Mouse (Mus musculus) lung, embryonic 14.5 days (tissue): ENCODE measurements at regions not wholly inside any gene's neighbourhood (a gene's known extent, or its start where the extent isn't known, plus 50 kb on each side); places are given as distances from the start of the nearest gene placed in this dataset.

ENCODE experiments used
- ATAC-seq: fragments of 200-750 bp; cut with Nextera tagmentation; 2 replicates; pipeline ENCODE4 v1.8.0; 2017; ENCODE audit warnings: mild to moderate bottlenecking, moderate TSS enrichment, moderate library complexity; ENCODE audit not compliant: insufficient read depth
- DNase-seq: peaks from one replicate; pipeline ENCODE4 v3.0.0-alpha.2; 2015
- H3K27ac ChIP-seq: fragments of 300-500 bp; sonication (generic); 2 replicates; pipeline ENCODE4 v1.5.1; 2014; ENCODE audit warnings: low read depth, mild to moderate bottlenecking, moderate library complexity
- H3K27me3 ChIP-seq: fragments of 300-500 bp; sonication (generic); 2 replicates; pipeline ENCODE4 v1.6.1; 2014; ENCODE audit warnings: low read length, control low read depth; ENCODE audit not compliant: insufficient read depth
- H3K36me3 ChIP-seq: fragments of 300-500 bp; sonication (generic); 2 replicates; pipeline ENCODE4 v1.6.1; 2014; ENCODE audit warnings: control low read depth; ENCODE audit not compliant: insufficient read depth
- H3K4me1 ChIP-seq: fragments of 300-500 bp; sonication (generic); 2 replicates; pipeline ENCODE4 v1.6.1; 2014; ENCODE audit warnings: antibody characterized with exemption, control low read depth; ENCODE audit not compliant: insufficient read depth
- H3K4me2 ChIP-seq: fragments of 300-500 bp; sonication (generic); 2 replicates; pipeline ENCODE4 v1.6.1; 2014; ENCODE audit warnings: mild to moderate bottlenecking
- H3K4me3 ChIP-seq: fragments of 300-500 bp; sonication (generic); 2 replicates; pipeline ENCODE4 v1.5.1; 2014; ENCODE audit warnings: low read depth, low read length
- H3K9ac ChIP-seq: fragments of 300-500 bp; sonication (generic); 2 replicates; pipeline ENCODE4 v1.6.1; 2014
- H3K9me3 ChIP-seq: fragments of 300-500 bp; sonication (generic); 2 replicates; pipeline ENCODE4 v1.6.1; 2016; ENCODE audit warnings: low read depth, low read length, control low read depth
- CTCF ChIP-seq: IDR thresholded peaks from 2 replicates; pipeline ENCODE4 v1.5.1; 2016; ENCODE audit warnings: antibody characterized with exemption, low read depth
- WGBS: fragments of 180-500 bp; shearing (Covaris S2); extraction: QIAGEN DNeasy Blood & Tissue Kit; methylation state at CpG from one replicate; pipeline ENCODE4 v1.1.7; 2014; 5-methylcytosine and 5-hydroxymethylcytosine counted together

- H3K4me3 ChIP-seq = no peak overlapping the region
- ATAC-seq = no peak
- no peak for DNase-seq
- H3K4me1 ChIP-seq = no peaks in the 10 kb centered on the region
- no peaks in the 10 kb centered on the region for H3K27me3 ChIP-seq
- no peak overlapping the region for H3K9ac ChIP-seq
- WGBS = 86% methylated on average over 7 of the region's 7 CpGs
- no peak overlapping the region for H3K4me2 ChIP-seq
- no peak overlapping the region for H3K27ac ChIP-seq
- no peak for TF ChIP-seq CTCF
- H3K36me3 ChIP-seq = no peaks in the 10 kb centered on the region
- H3K9me3 ChIP-seq = no peaks in the 10 kb centered on the region
Measured at GRCm38 (mm10) chr10:66857330-66857729, 238.6 kb upstream of the Jmjd1c start.

GRCm38 (mm10) chr10:66861421-66861820 lies 234.5 kb upstream of the Jmjd1c start:
- H3K27me3 ChIP-seq = no peaks in the 10 kb centered on the region
- no peaks in the 10 kb centered on the region for H3K9me3 ChIP-seq
- 45% methylated on average over 1 of the region's 1 CpGs for WGBS
- no peak overlapping the region for H3K4me3 ChIP-seq
- no peaks in the 10 kb centered on the region for H3K4me1 ChIP-seq
- DNase-seq (no peak), ATAC-seq (no peak)
- no peak overlapping the region for H3K9ac ChIP-seq
- H3K4me2 ChIP-seq = no peak overlapping the region
- H3K27ac ChIP-seq = no peak overlapping the region
- no peak for TF ChIP-seq CTCF
- no peaks in the 10 kb centered on the region for H3K36me3 ChIP-seq

DNA sequence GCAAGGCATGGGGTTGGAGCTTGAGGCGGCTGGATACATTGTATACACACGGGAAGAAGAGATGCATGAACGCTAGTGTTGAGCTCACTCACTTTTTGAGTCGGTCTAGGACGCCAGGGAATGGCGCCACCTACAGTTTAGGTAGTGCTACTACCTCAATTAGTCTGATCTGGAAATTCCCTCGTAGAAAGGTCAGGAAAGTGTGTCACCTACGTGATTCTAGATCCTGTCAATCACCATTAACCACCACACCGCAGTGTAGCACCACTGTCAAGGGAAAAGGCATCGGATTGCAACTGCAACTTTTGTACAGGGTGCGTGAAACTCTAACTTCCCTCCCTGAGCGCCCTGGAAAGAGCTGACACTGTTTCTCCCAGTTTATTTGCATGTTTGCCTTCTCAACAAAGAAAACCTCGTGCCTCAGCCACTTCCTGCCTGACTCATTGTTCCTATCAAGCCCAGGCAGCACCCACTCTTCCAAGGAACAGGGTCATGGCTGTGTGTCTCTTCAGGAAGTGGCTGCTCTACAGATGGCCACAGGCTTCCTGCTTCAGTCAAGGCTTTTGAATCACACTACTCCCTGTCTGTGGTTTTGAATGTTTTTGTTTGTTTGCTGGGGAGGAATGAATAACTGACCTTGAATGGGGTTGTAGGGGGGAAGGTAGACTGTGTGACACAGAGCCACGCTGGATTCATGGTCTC lies 231.6 kb upstream of the Jmjd1c start:
- Histone ChIP-seq H3K9ac (no peak overlapping the region), H3K4me2 (no peak overlapping the region), H3K4me1 (no peaks in the 10 kb centered on the region), H3K9me3 (no peaks in the 10 kb centered on the region), H3K36me3 (no peaks in the 10 kb centered on the region), H3K4me3 (no peak overlapping the region), H3K27me3 (no peaks in the 10 kb centered on the region), H3K27ac (peak overlapping the region; percentile 44; the same call in 1 of the 2 replicates)
- DNase-seq (peak; percentile 60), ATAC-seq (peak; percentile 78)
- WGBS = 58% methylated on average over 14 of the region's 14 CpGs
- TF ChIP-seq CTCF = peak; percentile 52

GRCm38 (mm10) chr10:66865010-66865582 lies 230.8 kb upstream of the Jmjd1c start:
- H3K36me3 ChIP-seq = no peaks in the 10 kb centered on the region
- H3K27ac ChIP-seq = peak overlapping the region; percentile 44; the same call in 1 of the 2 replicates
- 61% methylated on average over 10 of the region's 10 CpGs for WGBS
- TF ChIP-seq CTCF = no peak
- peak; percentile 17 for DNase-seq
- H3K4me2 ChIP-seq = no peak overlapping the region
- no peak overlapping the region for H3K4me3 ChIP-seq
- no peaks in the 10 kb centered on the region for H3K4me1 ChIP-seq
- peak; percentile 33; the same call in 1 of the 2 replicates for ATAC-seq
- no peaks in the 10 kb centered on the region for H3K9me3 ChIP-seq
- no peak overlapping the region for H3K9ac ChIP-seq
- no peaks in the 10 kb centered on the region for H3K27me3 ChIP-seq

DNA sequence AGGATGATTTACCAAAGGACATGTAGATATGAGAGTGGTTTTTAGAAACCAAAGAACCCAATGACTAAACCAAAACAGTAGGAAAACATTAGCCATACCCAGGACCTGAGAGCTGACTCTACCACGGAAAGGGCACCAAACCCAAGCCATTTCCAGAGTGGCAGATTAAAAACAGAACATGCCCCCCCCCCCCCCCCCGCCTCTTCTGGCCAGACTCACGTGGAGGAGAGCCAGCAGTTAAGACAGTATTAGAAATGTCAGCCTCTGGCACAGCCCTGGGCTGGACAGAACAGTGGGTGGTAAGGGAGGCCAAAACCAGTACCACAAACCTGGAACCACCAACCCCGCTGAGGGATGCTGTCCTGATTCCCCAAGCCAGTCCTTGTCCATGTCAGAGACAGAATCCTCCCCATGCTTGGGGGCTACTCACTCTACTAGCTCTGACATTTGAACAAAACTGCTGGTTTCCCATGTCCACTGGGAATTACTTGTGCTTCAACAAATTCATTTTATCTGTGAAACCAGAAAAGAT lies 224.7 kb upstream of the Jmjd1c start:
- Histone ChIP-seq H3K36me3 (no peaks in the 10 kb centered on the region), H3K27me3 (no peaks in the 10 kb centered on the region), H3K4me1 (no peaks in the 10 kb centered on the region), H3K4me2 (no peak overlapping the region), H3K27ac (no peak overlapping the region), H3K9ac (no peak overlapping the region), H3K4me3 (no peak overlapping the region), H3K9me3 (no peaks in the 10 kb centered on the region)
- ATAC-seq (no peak), DNase-seq (no peak)
- no peak for TF ChIP-seq CTCF
- WGBS = 60% methylated on average over 4 of the region's 4 CpGs

- H3K27me3 ChIP-seq = no peaks in the 10 kb centered on the region
- H3K36me3 ChIP-seq = no peaks in the 10 kb centered on the region
- no peak overlapping the region for H3K4me2 ChIP-seq
- no peak overlapping the region for H3K27ac ChIP-seq
- 36% methylated on average over 1 of the region's 1 CpGs for WGBS
- H3K9me3 ChIP-seq = no peaks in the 10 kb centered on the region
- ATAC-seq (no peak), DNase-seq (no peak)
- H3K4me3 ChIP-seq = no peak overlapping the region
- no peak for TF ChIP-seq CTCF
- H3K4me1 ChIP-seq = no peaks in the 10 kb centered on the region
- no peak overlapping the region for H3K9ac ChIP-seq
Measured at GRCm38 (mm10) chr10:66871673-66872072, 224.3 kb upstream of the Jmjd1c start.

DNA sequence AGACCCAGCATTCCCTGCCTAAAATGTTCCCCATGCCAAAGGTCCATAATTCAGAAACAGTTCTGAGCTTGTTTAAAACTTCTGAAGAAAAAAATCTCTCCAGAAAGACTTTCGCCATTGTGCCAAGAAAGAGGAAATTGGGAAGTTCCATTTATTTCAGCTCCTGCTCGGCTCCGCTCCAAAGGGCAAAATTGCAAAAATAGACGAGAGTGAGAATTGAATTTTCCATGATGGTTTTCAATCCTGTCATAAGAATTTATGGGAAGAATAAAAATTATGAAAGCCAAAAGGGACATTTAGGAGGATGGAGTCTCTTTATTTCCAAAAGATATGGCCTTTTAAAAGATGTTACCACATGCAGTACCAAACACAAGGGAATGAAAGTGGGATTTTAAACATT lies 222.5 kb upstream of the Jmjd1c start:
- Histone ChIP-seq H3K9me3 (no peaks in the 10 kb centered on the region), H3K27me3 (no peaks in the 10 kb centered on the region), H3K4me2 (no peak overlapping the region), H3K4me3 (no peak overlapping the region), H3K9ac (no peak overlapping the region), H3K4me1 (no peaks in the 10 kb centered on the region), H3K36me3 (no peaks in the 10 kb centered on the region), H3K27ac (no peak overlapping the region)
- TF ChIP-seq CTCF = no peak
- ATAC-seq = no peak
- WGBS = 69% methylated on average over 4 of the region's 4 CpGs
- DNase-seq = peak; percentile 78
